Mouse (Mus musculus): ENCODE measurements around the gene Mfsd4a. TPM values are rescaled to one million over a fixed set of nuclear protein-coding genes. Genes with fewer than 3 reads are reported as not detected.
A peak's percentile ranks its signal among the peaks of the same experiment; 100 is the strongest.

Gene Mfsd4a
- total and polyA plus RNA-seq, 2 experiments = 0.09 to 0.12 TPM

DNA sequence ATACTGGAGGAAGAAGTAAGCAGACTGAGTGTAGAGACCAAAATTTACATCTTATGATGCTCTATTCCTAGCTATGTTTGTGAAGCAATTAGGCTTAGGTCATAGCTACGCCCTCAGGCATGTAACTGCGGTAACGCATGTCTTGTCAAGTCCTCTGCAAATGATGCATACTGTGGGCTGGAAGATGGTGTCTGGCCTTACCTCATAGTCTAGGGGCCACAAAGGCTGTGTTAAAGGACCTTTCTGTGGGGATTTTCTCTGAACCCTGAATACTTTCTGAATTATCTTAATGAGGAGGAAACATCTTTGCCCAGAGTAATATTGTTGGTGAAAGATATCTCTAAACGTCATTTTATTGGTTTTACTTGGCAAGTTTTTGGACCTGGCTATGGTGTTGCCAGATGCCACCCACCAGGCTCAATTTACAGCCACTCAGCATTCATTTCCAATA lies 66.0 kb downstream of the Mfsd4a start:
- Histone ChIP-seq H3K4me3 (ENCODE audit: insufficient read depth, low read depth, low read length) (no peak overlapping the region), H3K27me3 (ENCODE audit: control insufficient read depth, insufficient read depth, low read length) (no peaks in the 10 kb centered on the region), H3K9ac (ENCODE audit: low read depth, low read length) (no peak overlapping the region), H3K27ac (replicated peaks; ENCODE audit: insufficient read depth, low read depth, low read length) (no peak overlapping the region), H3K36me3 (ENCODE audit: control insufficient read depth, insufficient read depth, low read length) (no peaks in the 10 kb centered on the region), H3K4me1 (ENCODE audit: control insufficient read depth, insufficient read depth, low read length) (peaks cover 4% of the 10 kb centered on the region), H3K79me2 (ENCODE audit: control insufficient read depth, insufficient read depth, low read length) (no peaks in the 10 kb centered on the region)
- TF ChIP-seq CTCF (IDR thresholded peaks at IDR 0.05; ENCODE audit: low read depth, low read length) (no peak), POLR2A (IDR thresholded peaks at IDR 0.05; ENCODE audit: extremely low read depth, insufficient read depth, low read length) (no peak)
- DNase-seq (ENCODE audit: extremely low read depth, low read depth, low spot score) = no peak
- WGBS = 85% methylated on average over 4 of the region's 4 CpGs

DNA sequence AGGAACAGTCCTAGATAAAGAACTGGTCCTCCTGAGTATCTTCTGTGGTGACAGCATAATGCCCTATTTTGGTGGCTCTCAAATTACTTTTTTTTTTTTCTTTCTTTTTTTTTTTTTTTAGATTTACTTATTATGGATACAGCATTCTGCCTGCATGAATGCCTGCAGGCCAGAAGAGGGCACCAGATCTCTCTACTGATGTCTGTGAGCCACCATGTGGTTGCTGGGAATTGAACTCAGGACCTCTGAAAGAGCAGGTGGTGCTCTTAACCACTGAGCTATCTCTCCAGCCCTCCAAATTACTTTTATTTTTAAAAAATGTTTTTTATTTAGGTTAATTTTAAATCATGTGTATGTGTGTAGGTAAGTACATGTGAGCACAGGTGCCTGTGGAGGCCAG lies 67.4 kb downstream of the Mfsd4a start:
- Histone ChIP-seq H3K9ac (ENCODE audit: low read depth, low read length) (no peak overlapping the region), H3K36me3 (ENCODE audit: control insufficient read depth, insufficient read depth, low read length) (no peaks in the 10 kb centered on the region), H3K27ac (replicated peaks; ENCODE audit: insufficient read depth, low read depth, low read length) (no peak overlapping the region), H3K27me3 (ENCODE audit: control insufficient read depth, insufficient read depth, low read length) (no peaks in the 10 kb centered on the region), H3K4me1 (ENCODE audit: control insufficient read depth, insufficient read depth, low read length) (no peaks in the 10 kb centered on the region), H3K79me2 (ENCODE audit: control insufficient read depth, insufficient read depth, low read length) (no peaks in the 10 kb centered on the region), H3K4me3 (ENCODE audit: insufficient read depth, low read depth, low read length) (no peak overlapping the region)
- TF ChIP-seq POLR2A (IDR thresholded peaks at IDR 0.05; ENCODE audit: extremely low read depth, insufficient read depth, low read length) (no peak), CTCF (IDR thresholded peaks at IDR 0.05; ENCODE audit: low read depth, low read length) (peak; percentile 52)
- DNase-seq (ENCODE audit: extremely low read depth, low read depth, low spot score) = no peak

DNA sequence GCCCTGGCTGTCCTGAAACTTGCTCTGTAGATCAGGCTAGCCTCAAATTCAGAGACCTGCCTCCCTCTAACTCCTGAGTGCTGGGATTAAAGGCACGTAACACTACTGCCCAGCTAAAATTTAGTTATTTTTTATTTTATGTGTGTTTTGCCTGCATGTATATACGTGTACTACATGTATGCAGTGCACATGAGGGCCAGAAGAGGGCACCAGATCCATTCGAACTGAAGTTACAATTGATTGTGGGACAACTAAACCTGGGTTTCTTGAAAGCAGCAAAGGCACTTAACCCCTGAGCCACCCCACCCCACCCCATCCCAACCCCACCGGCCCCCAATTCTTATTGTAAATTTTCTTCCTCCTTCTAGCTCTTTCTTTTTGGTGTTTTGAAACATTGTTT lies 72.8 kb downstream of the Mfsd4a start:
- WGBS = 50% methylated on average over 4 of the region's 4 CpGs
- Histone ChIP-seq H3K27me3 (ENCODE audit: control insufficient read depth, insufficient read depth, low read length) (no peaks in the 10 kb centered on the region), H3K4me3 (ENCODE audit: insufficient read depth, low read depth, low read length) (no peak overlapping the region), H3K27ac (replicated peaks; ENCODE audit: insufficient read depth, low read depth, low read length) (no peak overlapping the region), H3K4me1 (ENCODE audit: control insufficient read depth, insufficient read depth, low read length) (peaks cover 23% of the 10 kb centered on the region), H3K9ac (ENCODE audit: low read depth, low read length) (no peak overlapping the region), H3K79me2 (ENCODE audit: control insufficient read depth, insufficient read depth, low read length) (no peaks in the 10 kb centered on the region), H3K36me3 (ENCODE audit: control insufficient read depth, insufficient read depth, low read length) (no peaks in the 10 kb centered on the region)
- peak; percentile 59 for DNase-seq (ENCODE audit: extremely low read depth, low read depth, low spot score)
- TF ChIP-seq POLR2A (IDR thresholded peaks at IDR 0.05; ENCODE audit: extremely low read depth, insufficient read depth, low read length) = no peak
- TF ChIP-seq CTCF (IDR thresholded peaks at IDR 0.05; ENCODE audit: low read depth, low read length) = no peak

DNA sequence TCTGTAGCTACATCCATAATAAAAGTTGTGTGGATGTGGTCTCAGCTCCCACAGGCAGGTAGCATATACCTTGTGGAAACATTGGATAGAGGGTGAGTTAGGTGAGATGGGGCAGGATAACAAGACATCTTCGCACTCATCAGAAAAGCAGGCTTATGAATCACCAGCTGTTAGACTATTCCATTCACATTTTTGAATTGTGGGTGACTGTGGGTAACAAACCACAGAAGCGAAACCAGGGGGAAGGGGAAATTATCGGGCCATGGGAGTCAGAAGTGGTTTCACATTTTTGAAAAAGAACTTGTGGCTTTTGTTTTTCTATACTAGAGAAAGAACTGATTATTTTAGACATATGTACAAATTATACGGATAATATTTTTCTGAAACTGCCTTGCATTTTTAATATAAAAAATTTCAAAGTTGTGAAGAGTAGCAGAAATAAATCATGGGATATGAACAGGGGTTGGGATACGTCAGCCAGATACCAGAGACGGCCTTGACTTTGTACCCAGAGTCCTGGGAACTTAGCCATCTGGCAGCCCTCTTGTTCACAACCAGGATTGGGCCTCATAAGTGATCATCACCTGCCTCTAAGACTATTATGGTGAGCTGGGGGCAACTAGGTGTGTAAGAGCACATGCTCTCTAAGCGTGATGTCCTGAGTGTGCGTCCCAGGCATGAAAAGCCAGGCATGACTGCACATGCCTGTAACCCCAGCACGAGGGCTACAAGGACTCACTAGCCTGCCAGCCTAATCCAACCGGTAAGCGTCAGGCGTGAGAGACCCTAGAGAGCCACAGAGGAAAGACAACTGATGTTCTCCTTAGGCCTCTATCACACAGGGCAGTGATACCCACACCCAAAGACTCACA lies 74.5 kb downstream of the Mfsd4a start:
- Histone ChIP-seq H3K27me3 (ENCODE audit: control insufficient read depth, insufficient read depth, low read length) (no peaks in the 10 kb centered on the region), H3K9ac (ENCODE audit: low read depth, low read length) (peak overlapping the region; percentile 29; the same call in 1 of the 2 replicates), H3K4me1 (ENCODE audit: control insufficient read depth, insufficient read depth, low read length) (peaks cover 32% of the 10 kb centered on the region), H3K27ac (replicated peaks; ENCODE audit: insufficient read depth, low read depth, low read length) (peak overlapping the region; percentile 87), H3K4me3 (ENCODE audit: insufficient read depth, low read depth, low read length) (no peak overlapping the region), H3K36me3 (ENCODE audit: control insufficient read depth, insufficient read depth, low read length) (no peaks in the 10 kb centered on the region), H3K79me2 (ENCODE audit: control insufficient read depth, insufficient read depth, low read length) (no peaks in the 10 kb centered on the region)
- DNase-seq (ENCODE audit: extremely low read depth, low read depth, low spot score) = peak; percentile 94
- TF ChIP-seq POLR2A (IDR thresholded peaks at IDR 0.05; ENCODE audit: extremely low read depth, insufficient read depth, low read length) = no peak
- TF ChIP-seq CTCF (IDR thresholded peaks at IDR 0.05; ENCODE audit: low read depth, low read length) = no peak
- WGBS = 54% methylated on average over 12 of the region's 12 CpGs

DNA sequence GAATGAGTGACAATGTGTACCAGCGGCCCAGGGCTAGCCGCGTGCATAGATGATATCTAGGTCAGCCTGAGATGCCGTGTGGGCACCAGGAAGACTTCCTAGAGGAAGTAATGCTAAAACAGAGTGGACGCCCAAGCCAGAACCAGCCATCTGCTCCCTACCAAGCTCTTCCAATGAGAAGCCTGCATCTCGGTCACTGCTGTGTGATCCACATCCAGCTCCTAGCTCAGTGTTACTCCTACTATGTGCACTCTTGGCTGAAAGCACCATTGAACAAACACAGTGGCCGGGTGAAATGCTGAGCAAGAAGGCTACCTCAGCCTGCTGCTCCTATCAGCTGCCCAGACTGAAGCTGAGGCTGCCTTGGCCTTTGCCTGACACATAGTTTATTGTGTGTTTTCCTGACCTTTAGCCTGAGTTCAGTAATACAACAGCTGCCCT lies 75.3 kb downstream of the Mfsd4a start:
- 12% methylated on average over 7 of the region's 7 CpGs for WGBS
- no peak for TF ChIP-seq POLR2A (IDR thresholded peaks at IDR 0.05; ENCODE audit: extremely low read depth, insufficient read depth, low read length)
- no peak for TF ChIP-seq CTCF (IDR thresholded peaks at IDR 0.05; ENCODE audit: low read depth, low read length)
- no peaks in the 10 kb centered on the region for H3K79me2 ChIP-seq (ENCODE audit: control insufficient read depth, insufficient read depth, low read length)
- peak overlapping the region; percentile 88 for H3K27ac ChIP-seq (replicated peaks; ENCODE audit: insufficient read depth, low read depth, low read length)
- no peaks in the 10 kb centered on the region for H3K36me3 ChIP-seq (ENCODE audit: control insufficient read depth, insufficient read depth, low read length)
- peaks cover 33% of the 10 kb centered on the region for H3K4me1 ChIP-seq (ENCODE audit: control insufficient read depth, insufficient read depth, low read length)
- H3K27me3 ChIP-seq (ENCODE audit: control insufficient read depth, insufficient read depth, low read length) = no peaks in the 10 kb centered on the region
- peak; percentile 99 for DNase-seq (ENCODE audit: extremely low read depth, low read depth, low spot score)
- no peak overlapping the region for H3K4me3 ChIP-seq (ENCODE audit: insufficient read depth, low read depth, low read length)
- peak overlapping the region; percentile 17 for H3K9ac ChIP-seq (ENCODE audit: low read depth, low read length)
